Mouse (Mus musculus): ENCODE measurements at regions not wholly inside any gene's neighbourhood (a gene's known extent, or its start where the extent isn't known, plus 50 kb on each side); places are given as distances from the start of the nearest gene placed in this dataset.

DNA sequence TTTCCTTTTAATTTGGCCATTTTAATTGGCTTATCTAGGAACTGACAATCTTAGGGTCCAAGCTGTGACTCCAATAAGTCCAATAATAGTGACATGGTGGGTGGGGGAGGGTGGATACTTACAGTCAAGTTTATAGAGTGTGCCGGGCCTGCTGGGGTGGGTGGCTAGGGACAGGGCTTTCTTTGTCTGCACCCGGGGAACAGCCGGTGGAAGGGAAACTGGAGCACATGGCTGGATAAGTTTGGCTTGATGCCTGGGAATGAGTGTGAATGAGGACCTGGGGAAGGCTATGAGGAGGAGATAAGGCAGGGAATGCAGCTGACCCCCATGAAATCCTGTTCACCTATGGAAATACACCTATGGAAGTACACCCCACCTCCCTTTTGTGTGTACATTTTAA lies 81.7 kb upstream of the Cers4 start:
- in situ Hi-C loops (cut with MseI, MboI), result loop anchor here (5.0 kb wide), 1 partner anchor 176 kb away; no protein-coding TSS in a partner anchor

DNA sequence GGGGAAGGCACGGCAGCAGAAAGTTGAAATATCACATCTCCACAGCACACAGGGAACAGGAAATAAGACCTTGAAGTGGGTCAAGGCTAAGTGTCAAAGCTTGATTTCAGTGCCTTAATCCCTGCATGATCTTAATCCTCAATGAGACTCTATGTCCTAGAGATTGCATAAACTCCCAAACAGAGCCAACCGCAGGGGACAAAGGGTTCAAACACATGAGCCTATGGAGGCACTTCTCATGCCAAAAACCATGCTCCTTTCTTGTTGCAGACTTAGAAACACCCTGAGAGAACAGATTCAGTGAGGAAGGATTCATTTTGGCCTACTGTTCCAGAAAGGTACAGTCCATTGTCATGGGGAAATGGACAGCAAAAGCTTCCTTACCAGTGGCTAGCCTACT lies 81.0 kb upstream of the Cers4 start:
- in situ Hi-C loops (cut with MseI, MboI), result loop anchor here (5.0 kb wide), 1 partner anchor 175 kb away; no protein-coding TSS in a partner anchor

DNA sequence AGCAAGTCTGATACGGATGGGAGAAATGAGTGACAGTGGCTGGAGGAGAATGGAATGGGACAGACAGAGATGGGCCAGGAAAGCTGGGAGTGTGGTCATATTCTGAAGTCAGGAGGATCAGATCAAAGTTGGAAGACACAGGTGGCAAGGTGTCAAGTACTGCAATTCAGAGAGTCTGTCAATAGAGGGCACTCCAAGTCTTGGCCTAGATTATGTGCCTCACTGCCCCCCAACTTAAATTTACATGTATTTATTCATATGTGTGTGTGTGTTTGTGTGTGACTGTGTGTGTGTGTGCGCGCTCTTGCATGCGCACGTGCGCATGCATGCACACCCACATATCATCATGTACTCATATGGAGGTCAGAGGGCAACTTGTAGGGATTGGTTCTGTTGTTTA lies 79.6 kb upstream of the Cers4 start:
- in situ Hi-C loops (cut with MseI, MboI), result loop anchor here (5.0 kb wide), 1 partner anchor 174 kb away; no protein-coding TSS in a partner anchor

DNA sequence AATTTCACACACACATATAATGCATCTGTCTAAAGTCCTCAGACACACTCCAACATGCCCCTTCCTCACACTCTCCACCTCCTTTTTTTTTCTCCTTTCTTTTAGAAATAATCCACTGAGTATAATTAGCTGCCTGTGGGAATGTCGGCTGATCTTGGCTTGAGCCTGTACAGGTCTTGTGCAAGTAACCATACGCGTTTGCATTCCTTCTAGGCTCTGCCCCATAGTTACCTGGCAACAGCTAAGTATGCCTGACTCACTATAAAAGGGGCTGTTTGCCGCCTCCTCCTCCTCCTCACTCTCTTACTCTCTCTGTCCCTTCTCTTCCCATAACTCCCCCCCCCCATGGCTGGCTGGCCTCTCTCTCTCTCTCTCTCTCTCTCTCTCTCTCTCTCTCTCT lies 79.1 kb upstream of the Cers4 start:
- in situ Hi-C loops (cut with MseI, MboI), result loop anchor here (5.0 kb wide), 1 partner anchor 174 kb away; no protein-coding TSS in a partner anchor

DNA sequence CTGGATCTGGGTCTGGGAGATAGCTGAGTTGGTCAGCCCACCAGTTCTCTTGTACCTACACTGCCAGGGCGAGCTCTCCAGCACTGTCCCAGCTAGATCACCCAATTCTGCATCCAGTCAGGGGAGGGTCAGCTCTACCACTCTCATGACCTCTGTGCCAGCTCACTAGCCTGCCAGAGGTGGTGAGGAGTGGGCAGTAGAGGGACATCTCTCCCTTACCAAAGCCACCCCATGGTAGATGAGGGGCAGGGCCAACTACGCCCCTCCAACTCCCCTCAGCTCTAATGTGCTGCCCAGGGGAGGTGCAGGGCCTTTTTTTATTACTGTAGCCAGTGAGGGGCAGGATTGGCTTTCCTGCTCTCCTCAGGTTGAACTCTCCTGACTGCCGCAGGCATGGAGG lies 75.7 kb upstream of the Cers4 start:
- in situ Hi-C loops (cut with MseI, MboI), result no loop called here

DNA sequence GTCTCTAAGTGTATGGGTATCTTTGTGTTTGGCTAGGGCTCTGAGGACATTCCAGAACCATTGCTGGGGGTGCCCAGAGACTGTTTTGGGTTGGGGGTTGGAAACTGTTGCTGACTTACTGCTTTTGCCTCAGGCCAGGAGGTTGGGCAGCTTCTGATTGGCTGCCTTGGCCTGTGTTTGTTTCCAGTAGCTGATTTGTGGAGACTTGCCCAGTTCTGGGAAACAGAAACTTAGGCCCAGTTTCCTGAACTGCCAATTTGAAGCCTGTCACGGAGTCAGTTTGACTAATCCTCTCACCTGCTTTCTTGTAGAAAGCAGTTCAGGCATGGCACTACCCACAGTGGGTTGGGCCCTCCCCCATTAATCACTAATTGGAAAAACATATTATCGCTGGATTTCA lies 59.7 kb upstream of the Cers4 start:
- in situ Hi-C loops (cut with MseI, MboI), result no loop called here

DNA sequence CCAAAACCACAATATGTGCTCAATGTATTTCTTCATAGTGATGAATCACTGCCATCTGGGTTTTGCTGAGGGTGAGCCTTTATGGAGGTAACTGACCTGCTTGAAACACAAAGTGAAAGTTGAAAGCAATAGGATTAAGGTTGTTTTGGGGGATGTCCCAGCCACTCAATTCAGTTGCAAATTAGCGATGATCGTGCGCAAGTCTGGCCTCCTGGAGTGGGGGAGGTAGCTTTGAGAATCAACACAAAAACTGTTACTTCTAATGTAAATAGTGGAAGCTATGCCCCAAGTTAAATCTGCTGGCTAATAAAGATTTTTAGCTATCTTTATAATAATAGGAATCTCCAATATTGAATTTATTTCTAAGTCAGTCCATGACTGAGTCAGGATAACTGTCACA lies 56.3 kb upstream of the Cers4 start:
- in situ Hi-C loops (cut with MseI, MboI), result no loop called here
